Mouse (Mus musculus) heart, embryonic 15.5 days (tissue): Measurements from ENCODE around the gene Mosmo. TPM values are rescaled to one million over a fixed set of nuclear protein-coding genes. Genes with fewer than 3 reads are reported as not detected.

Source experiments
- ATAC-seq: fragments of 200-750 bp; cut with Nextera tagmentation; replicated peaks from 2 replicates; pipeline ENCODE4 v1.8.0; 2017; ENCODE audit warnings: low read depth, moderate TSS enrichment; ENCODE audit not compliant: insufficient number of reproducible peaks, insufficient read depth, low FRiP score
- H3K27ac ChIP-seq: fragments of 300-500 bp; sonication (generic); 2 replicates; pipeline ENCODE4 v1.5.1; 2015; ENCODE audit warnings: mild to moderate bottlenecking, inconsistent platforms
- H3K27me3 ChIP-seq: fragments of 300-500 bp; sonication (generic); 2 replicates; pipeline ENCODE4 v1.6.1; 2015; ENCODE audit warnings: inconsistent platforms
- H3K36me3 ChIP-seq: fragments of 300-500 bp; sonication (generic); 2 replicates; pipeline ENCODE4 v1.6.1; 2015; ENCODE audit warnings: mild to moderate bottlenecking, inconsistent platforms
- H3K4me1 ChIP-seq: fragments of 300-500 bp; sonication (generic); replicated peaks from 2 replicates; pipeline ENCODE4 v1.6.1; 2015; ENCODE audit warnings: inconsistent platforms
- H3K4me2 ChIP-seq: fragments of 300-500 bp; sonication (generic); 2 replicates; pipeline ENCODE4 v1.6.1; 2015; ENCODE audit warnings: inconsistent platforms, mild to moderate bottlenecking, moderate library complexity
- H3K4me3 ChIP-seq: fragments of 300-500 bp; sonication (generic); 2 replicates; pipeline ENCODE4 v1.5.1; 2015; ENCODE audit warnings: mild to moderate bottlenecking, inconsistent platforms
- H3K9ac ChIP-seq: fragments of 300-500 bp; sonication (generic); 2 replicates; pipeline ENCODE4 v1.6.1; 2015; ENCODE audit warnings: mild to moderate bottlenecking, inconsistent platforms
- H3K9me3 ChIP-seq: fragments of 300-500 bp; sonication (generic); replicated peaks from 2 replicates; pipeline ENCODE4 v1.6.1; 2016; ENCODE audit warnings: inconsistent platforms
- WGBS: fragments of 180-500 bp; shearing (Covaris S2); methylation state at CpG from one replicate; pipeline ENCODE4 v1.1.7; 2015; ENCODE audit warnings: mixed read lengths; 5-methylcytosine and 5-hydroxymethylcytosine counted together
- polyA plus RNA-seq: library from polyadenylated mRNA; unstranded; fragments of >200 nt; fragmentation: Nextera tagmentation; extraction: Ambion mirVana; gene quantifications from 2 replicates; pipeline ENCODE4 v1.2.1, GENCODE M21; 2015

Mosmo gene
- polyA plus RNA-seq, 1 experiment from 2014 or later: 13.0 TPM

DNA sequence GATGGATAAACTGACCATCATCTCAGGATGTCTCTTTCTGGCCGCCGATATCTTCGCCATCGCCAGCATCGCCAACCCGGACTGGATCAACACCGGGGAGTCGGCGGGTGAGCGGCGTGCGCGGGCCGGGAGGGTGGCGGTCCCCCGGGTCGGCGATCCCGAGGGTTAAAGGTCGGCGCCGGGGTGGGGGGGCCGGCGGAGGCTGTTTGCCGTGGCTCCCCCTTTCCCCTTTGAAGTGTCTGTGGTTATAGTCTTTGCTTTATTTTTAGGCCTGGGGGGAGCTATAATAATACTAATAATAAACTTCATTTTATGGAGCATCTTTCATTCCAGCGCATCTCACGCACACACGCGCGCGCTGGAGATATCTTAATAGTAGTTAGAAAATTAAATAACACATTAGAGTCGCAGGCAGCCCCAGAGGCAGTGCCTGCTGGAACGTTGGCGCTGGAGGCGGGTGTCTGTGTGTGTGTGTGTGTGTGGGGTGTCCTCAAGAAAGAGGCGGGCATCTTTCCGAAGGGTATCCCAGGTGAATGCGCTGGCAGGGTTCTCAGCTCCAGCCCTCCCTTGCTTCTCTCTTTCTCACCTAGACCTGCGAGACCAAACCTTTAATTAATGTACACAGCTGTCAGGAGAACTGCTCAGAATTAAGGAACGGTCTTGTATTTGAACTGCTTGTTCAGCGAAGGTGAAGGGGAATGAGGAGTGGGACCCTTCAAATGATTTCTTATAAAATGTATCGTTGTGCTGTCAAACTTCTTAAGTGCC lies 530 bp downstream of the Mosmo start:
- no peaks in the 10 kb centered on the region for H3K36me3 ChIP-seq
- peak overlapping the region; percentile 82 for H3K9ac ChIP-seq
- H3K4me1 ChIP-seq: peaks cover 51% of the 10 kb centered on the region
- peak overlapping the region; percentile 92 for H3K4me3 ChIP-seq
- WGBS: 3% methylated on average over 42 of the region's 42 CpGs
- ATAC-seq: peak; percentile 53
- no peaks in the 10 kb centered on the region for H3K9me3 ChIP-seq
- peak overlapping the region; percentile 73 for H3K4me2 ChIP-seq
- H3K27me3 ChIP-seq: no peaks in the 10 kb centered on the region
- peak overlapping the region; percentile 83 for H3K27ac ChIP-seq

DNA sequence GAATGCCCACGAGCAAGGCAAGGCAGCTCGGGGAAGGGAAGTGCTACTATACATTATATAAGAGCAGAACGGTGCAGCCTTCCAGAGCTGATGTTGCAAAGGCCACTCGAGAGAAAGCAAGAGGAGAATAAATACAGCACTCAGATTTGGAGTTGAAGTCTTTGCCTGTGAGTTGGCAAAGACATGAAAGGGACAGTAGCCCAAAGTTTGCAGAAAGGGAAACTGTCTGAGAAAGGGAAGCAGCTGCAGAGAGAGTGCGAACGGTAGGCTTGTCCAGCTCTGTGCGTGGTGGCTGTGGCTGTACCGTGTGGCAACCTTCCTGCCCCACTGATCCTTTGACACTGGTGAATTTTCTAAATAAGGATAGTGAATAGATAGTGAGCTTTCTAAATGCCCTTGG lies 1.6 kb downstream of the Mosmo start:
- ATAC-seq: no peak
- Histone ChIP-seq H3K27me3 (no peaks in the 10 kb centered on the region), H3K9ac (no peak overlapping the region), H3K27ac (no peak overlapping the region), H3K4me1 (peaks cover 51% of the 10 kb centered on the region), H3K36me3 (no peaks in the 10 kb centered on the region), H3K4me3 (peak overlapping the region; percentile 92), H3K4me2 (peak overlapping the region; percentile 73), H3K9me3 (no peaks in the 10 kb centered on the region)
- 36% methylated on average over 8 of the region's 8 CpGs for WGBS

DNA sequence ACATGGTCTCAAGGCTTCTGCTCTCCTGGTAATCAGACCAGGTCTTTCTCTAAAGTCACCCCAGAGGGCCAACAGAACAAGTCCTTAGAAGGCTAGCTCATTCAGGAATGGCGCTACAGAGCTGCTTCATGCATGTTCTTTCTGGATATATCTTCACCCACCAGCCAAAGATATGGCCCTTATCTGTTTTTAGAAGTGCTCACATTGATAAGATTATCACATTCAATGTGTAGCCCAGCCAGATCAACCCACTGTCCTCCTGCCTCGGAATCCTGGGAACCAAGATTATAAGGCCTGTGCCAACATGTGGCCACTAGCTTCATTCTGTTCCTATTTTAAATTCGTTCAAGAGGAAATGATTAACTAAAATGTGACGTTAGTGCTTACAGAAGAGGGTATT lies 4.6 kb downstream of the Mosmo start:
- Histone ChIP-seq H3K4me2 (no peak overlapping the region), H3K27ac (no peak overlapping the region), H3K9ac (no peak overlapping the region), H3K4me1 (peaks cover 53% of the 10 kb centered on the region), H3K9me3 (no peaks in the 10 kb centered on the region), H3K27me3 (no peaks in the 10 kb centered on the region), H3K36me3 (no peaks in the 10 kb centered on the region), H3K4me3 (no peak overlapping the region)
- ATAC-seq: no peak
- 25% methylated on average over 4 of the region's 4 CpGs for WGBS

DNA sequence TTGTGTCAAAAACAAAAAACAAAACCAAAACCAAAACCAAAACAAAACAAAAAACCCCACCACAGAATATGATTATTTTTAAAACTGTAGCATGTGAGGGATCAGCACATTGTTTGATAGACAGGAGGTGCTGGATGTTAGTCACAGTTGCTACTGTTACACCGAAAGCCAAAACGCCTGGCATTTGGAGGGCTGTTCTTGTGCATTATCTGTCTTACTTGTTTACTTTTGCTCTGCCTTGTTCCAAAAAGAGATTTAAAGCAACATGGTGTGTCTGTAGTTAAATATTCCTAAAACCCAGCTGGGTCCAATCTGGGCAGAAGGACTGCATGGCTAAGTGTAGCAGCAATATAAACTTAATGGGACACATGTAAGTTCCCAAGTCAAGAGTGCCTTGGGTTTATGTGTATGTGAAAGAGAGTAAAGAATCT lies 7.3 kb downstream of the Mosmo start:
- Histone ChIP-seq H3K9me3 (no peaks in the 10 kb centered on the region), H3K27me3 (no peaks in the 10 kb centered on the region), H3K4me2 (no peak overlapping the region), H3K9ac (no peak overlapping the region), H3K4me3 (no peak overlapping the region), H3K27ac (no peak overlapping the region), H3K4me1 (peaks cover 45% of the 10 kb centered on the region), H3K36me3 (no peaks in the 10 kb centered on the region)
- no peak for ATAC-seq
- 72% methylated on average over 2 of the region's 2 CpGs for WGBS

DNA sequence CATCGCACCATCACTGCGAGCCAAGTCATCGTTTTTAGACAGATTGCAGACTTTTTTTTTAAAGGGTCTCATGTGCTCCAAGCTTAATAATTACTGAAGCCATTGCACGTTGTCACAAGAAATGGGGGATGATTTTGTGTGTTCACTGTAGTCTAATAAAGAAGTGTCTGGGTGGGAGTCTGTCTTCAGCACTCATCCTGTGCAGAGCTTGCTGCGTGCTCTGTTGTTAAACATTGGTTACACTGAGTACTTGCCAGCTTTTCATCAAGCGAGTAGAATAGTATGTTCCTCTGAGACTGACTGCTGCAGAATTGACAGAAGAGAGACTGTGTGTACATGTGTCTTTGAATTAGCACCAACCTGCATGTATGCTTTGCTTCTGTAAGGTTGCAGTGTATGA lies 7.8 kb downstream of the Mosmo start:
- 73% methylated on average over 6 of the region's 6 CpGs for WGBS
- ATAC-seq: no peak

DNA sequence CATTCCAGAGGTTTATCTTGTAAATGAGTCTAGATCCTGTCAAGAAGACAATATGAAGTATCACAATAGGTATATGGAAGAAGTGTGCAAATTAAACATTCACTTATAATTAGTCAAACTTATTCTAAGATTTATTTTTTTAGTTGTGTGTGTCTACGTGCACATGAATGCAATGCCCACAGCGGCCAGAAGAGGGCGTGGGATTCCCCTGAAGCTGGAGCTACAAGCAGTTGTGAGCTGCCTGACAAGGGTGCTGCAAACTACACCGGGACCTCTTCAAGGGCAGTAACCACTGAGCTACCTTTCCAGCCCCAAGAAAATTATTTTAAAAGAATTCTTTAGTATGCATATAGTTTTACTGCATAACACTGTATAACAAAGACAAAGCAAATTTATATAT lies 13.2 kb downstream of the Mosmo start:
- Histone ChIP-seq H3K4me1 (peaks cover 12% of the 10 kb centered on the region), H3K36me3 (no peaks in the 10 kb centered on the region), H3K27me3 (no peaks in the 10 kb centered on the region), H3K4me3 (no peak overlapping the region), H3K4me2 (no peak overlapping the region), H3K9ac (no peak overlapping the region), H3K9me3 (no peaks in the 10 kb centered on the region), H3K27ac (no peak overlapping the region)
- 71% methylated on average over 4 of the region's 4 CpGs for WGBS
- ATAC-seq: no peak

More for the DNA sequence above, 7.8 kb downstream of the Mosmo start:
- H3K4me1 ChIP-seq: peaks cover 41% of the 10 kb centered on the region
- no peaks in the 10 kb centered on the region for H3K36me3 ChIP-seq
- H3K4me2 ChIP-seq: no peak overlapping the region
- H3K27ac ChIP-seq: no peak overlapping the region
- no peak overlapping the region for H3K9ac ChIP-seq
- H3K4me3 ChIP-seq: no peak overlapping the region
- H3K9me3 ChIP-seq: no peaks in the 10 kb centered on the region
- H3K27me3 ChIP-seq: no peaks in the 10 kb centered on the region

DNA sequence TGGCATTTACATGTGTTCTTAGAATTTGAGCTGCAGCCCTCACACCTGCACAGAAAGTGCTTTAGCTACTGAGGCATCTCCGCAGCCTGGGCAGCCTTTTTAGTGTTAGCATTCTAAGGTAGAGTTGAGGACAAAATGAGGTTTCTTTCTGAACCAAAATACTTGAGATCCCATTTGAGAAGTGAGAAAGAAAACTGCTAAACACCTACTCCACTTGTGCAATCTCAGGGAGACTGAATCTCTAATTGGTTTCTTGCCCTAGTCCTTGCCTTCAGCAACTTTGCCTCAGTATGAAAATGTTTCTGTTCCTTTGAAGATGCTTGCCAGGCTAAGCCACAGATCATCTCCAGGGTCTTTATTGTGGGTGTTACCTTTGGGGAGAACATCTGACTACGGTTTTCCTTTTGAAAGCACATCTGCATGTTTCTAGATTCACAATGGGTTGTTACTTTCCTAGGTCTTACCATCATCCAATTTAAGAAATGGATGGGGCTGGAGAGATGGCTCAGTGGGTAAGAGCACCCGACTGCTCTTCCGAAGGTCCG lies 16.5 kb downstream of the Mosmo start:
- no peak overlapping the region for H3K27ac ChIP-seq
- WGBS: 93% methylated on average over 5 of the region's 5 CpGs
- ATAC-seq: no peak
- H3K36me3 ChIP-seq: no peaks in the 10 kb centered on the region; the same call in 1 of the 2 replicates
- no peak overlapping the region for H3K4me3 ChIP-seq
- no peak overlapping the region for H3K9ac ChIP-seq
- H3K4me1 ChIP-seq: peaks cover 4% of the 10 kb centered on the region; the same call in 1 of the 2 replicates
- no peak overlapping the region for H3K4me2 ChIP-seq
- H3K9me3 ChIP-seq: no peaks in the 10 kb centered on the region
- no peaks in the 10 kb centered on the region for H3K27me3 ChIP-seq

DNA sequence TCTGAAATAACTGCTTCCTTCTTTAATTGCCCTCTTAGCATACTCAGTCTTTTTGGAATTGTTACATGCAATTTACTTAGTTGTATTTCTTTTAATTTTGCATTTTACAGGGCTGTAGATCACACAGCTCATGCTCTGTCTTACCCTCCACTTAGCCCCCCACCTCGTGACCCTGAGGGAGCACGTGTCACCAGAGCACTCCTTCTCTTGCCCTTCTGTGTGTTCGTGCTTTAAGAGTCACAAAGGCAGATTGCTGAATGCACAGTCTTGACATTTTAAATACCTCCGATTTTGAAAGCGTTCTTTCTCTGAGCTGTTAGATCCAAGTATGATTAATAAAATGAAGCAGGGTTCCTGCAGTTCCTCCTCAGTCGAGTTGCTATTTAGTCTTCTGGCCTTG lies 17.8 kb downstream of the Mosmo start:
- H3K27me3 ChIP-seq: no peaks in the 10 kb centered on the region
- no peak for ATAC-seq
- no peaks in the 10 kb centered on the region; the same call in 1 of the 2 replicates for H3K36me3 ChIP-seq
- no peak overlapping the region for H3K4me2 ChIP-seq
- no peak overlapping the region for H3K27ac ChIP-seq
- H3K9me3 ChIP-seq: no peaks in the 10 kb centered on the region
- H3K9ac ChIP-seq: no peak overlapping the region
- H3K4me1 ChIP-seq: no peaks in the 10 kb centered on the region
- H3K4me3 ChIP-seq: no peak overlapping the region
- 47% methylated on average over 6 of the region's 6 CpGs for WGBS

DNA sequence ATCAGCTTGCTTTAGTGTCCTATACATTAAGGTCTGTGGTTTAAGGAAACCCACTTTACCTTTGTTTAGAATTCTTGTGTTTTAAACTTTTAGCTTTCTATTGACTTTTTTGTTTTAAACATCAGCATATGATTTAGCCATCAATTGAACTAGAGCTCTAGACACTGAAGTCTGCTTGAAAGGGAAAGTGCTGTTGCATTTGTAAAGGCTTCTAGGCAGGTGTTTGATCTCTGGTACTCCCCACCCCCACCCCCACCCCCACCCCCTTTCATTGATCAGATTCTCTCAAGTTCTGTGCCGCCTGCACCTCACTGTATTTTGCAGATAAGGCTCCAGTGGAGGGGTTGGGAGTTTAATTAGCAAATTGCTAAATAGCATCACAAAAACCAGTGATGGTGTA lies 18.2 kb downstream of the Mosmo start:
- Histone ChIP-seq H3K27me3 (no peaks in the 10 kb centered on the region), H3K9ac (no peak overlapping the region), H3K4me1 (no peaks in the 10 kb centered on the region), H3K4me2 (no peak overlapping the region), H3K9me3 (no peaks in the 10 kb centered on the region), H3K27ac (no peak overlapping the region), H3K36me3 (no peaks in the 10 kb centered on the region; the same call in 1 of the 2 replicates), H3K4me3 (no peak overlapping the region)
- ATAC-seq: no peak
- WGBS: 76% methylated on average over 1 of the region's 1 CpGs

DNA sequence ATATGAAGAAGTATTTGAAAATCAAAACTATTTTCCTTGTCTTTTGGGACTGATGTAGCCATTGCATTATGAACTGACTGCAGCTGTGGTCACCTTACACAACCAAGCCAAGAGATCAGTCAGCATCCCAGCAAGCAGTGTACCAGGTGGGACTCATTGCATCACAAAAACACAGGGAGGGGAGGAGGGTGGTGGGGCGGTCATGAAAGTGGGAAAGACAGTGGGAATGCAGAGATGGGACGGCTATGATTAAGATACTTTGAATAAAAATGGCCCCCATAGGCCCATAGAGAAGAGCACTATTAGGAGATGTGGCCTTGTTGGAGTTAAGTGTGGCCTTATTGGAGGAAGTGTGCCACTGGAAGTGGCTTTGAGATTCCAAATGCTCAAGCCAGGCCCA lies 18.9 kb downstream of the Mosmo start:
- Histone ChIP-seq H3K27ac (no peak overlapping the region), H3K4me1 (no peaks in the 10 kb centered on the region), H3K27me3 (no peaks in the 10 kb centered on the region), H3K4me3 (no peak overlapping the region), H3K9me3 (no peaks in the 10 kb centered on the region), H3K4me2 (no peak overlapping the region), H3K9ac (no peak overlapping the region), H3K36me3 (no peaks in the 10 kb centered on the region; the same call in 1 of the 2 replicates)
- 94% methylated on average over 2 of the region's 2 CpGs for WGBS
- ATAC-seq: no peak

DNA sequence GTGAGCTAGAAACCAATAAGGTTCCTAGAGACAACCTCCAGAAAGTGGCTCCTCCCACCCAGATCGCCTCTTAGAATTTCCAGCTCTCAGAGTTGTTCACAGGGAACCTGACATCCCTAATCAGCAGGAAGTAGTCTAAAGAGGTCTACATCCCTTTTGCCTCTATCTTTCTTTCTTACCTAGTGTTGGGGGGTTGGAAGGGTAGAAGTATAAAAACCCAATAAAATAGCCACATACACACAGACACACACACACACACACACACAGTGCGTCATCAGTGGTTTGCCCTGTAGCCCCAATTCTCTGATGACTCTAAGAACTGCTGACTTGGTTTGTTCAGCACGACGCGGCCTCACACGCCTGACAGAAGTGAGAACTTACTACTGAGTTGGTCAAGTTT lies 22.2 kb downstream of the Mosmo start:
- Histone ChIP-seq H3K36me3 (no peaks in the 10 kb centered on the region; the same call in 1 of the 2 replicates), H3K9me3 (no peaks in the 10 kb centered on the region), H3K4me1 (peaks cover 16% of the 10 kb centered on the region), H3K9ac (no peak overlapping the region), H3K4me3 (no peak overlapping the region), H3K4me2 (no peak overlapping the region), H3K27me3 (no peaks in the 10 kb centered on the region), H3K27ac (no peak overlapping the region)
- WGBS: 86% methylated on average over 6 of the region's 6 CpGs
- no peak for ATAC-seq

DNA sequence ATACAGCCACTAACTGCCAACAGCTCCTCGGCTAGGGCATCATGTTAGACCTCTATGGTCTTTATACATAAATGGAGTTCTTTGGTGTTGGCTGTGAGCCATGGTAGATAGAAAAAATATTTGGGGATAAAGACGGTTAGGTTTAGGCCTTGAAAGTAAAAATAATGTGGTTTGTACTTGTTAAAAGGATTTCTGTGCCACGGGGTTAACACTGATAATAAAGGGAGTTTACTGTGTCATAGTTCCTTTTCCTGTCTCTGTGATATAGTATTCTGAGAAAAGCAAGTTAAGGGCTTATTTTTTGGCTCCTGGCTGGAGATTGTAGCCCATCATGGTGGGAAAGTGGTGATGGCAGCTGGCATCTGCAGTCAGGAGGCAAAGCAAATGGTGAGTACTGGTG lies 26.5 kb downstream of the Mosmo start:
- H3K27ac ChIP-seq: 0 out of 2 replicates have a peak overlapping the region, but pooled peaks have one; percentile 9
- H3K36me3 ChIP-seq: no peaks in the 10 kb centered on the region
- H3K4me2 ChIP-seq: no peak overlapping the region
- H3K4me1 ChIP-seq: peaks cover 16% of the 10 kb centered on the region
- no peak overlapping the region for H3K4me3 ChIP-seq
- ATAC-seq: no peak
- 46% methylated on average over 3 of the region's 3 CpGs for WGBS
- H3K9ac ChIP-seq: no peak overlapping the region
- H3K27me3 ChIP-seq: no peaks in the 10 kb centered on the region
- H3K9me3 ChIP-seq: no peaks in the 10 kb centered on the region
